Mouse (Mus musculus): ENCODE measurements around the gene Lrrc75b. TPM values are rescaled to one million over a fixed set of nuclear protein-coding genes. Genes with fewer than 3 reads are reported as not detected.

Lrrc75b gene
- not detected in 2 replicates for total RNA-seq (2015; ENCODE audit: low replicate concordance)
- total RNA-seq (2017; ENCODE audit: low replicate concordance): not detected in 2 replicates

- ATAC-seq (replicated peaks; ENCODE audit: low FRiP score, poor library complexity, severe bottlenecking): no peak
Measured at GRCm38 (mm10) chr10:75559676-75560548, at the start of gene Lrrc75b. Gene Lrrc75b (minus strand): TSS chr10:75560330.

GRCm38 (mm10) chr10:75608975-75609374, 48.8 kb upstream of the Lrrc75b start:
- ATAC-seq (replicated peaks; ENCODE audit: low FRiP score, poor library complexity, severe bottlenecking): no peak

- ATAC-seq (replicated peaks; ENCODE audit: low FRiP score, poor library complexity, severe bottlenecking): no peak
Measured at GRCm38 (mm10) chr10:75607253-75607652, 47.1 kb upstream of the Lrrc75b start.

- ATAC-seq (replicated peaks; ENCODE audit: low FRiP score, poor library complexity, severe bottlenecking): 0 out of 2 replicates have a peak, but pooled peaks have one; percentile 37
Measured at GRCm38 (mm10) chr10:75605162-75605846, 45.2 kb upstream of the Lrrc75b start.

- ATAC-seq (replicated peaks; ENCODE audit: low FRiP score, poor library complexity, severe bottlenecking): no peak
Measured at GRCm38 (mm10) chr10:75600189-75600730, 40.1 kb upstream of the Lrrc75b start.

GRCm38 (mm10) chr10:75595981-75596380, 35.9 kb upstream of the Lrrc75b start:
- ATAC-seq (replicated peaks; ENCODE audit: low FRiP score, poor library complexity, severe bottlenecking): no peak

GRCm38 (mm10) chr10:75592585-75592984, 32.5 kb upstream of the Lrrc75b start:
- ATAC-seq (replicated peaks; ENCODE audit: low FRiP score, poor library complexity, severe bottlenecking): no peak

GRCm38 (mm10) chr10:75591211-75591894, 31.2 kb upstream of the Lrrc75b start:
- no peak for ATAC-seq (replicated peaks; ENCODE audit: low FRiP score, poor library complexity, severe bottlenecking)

- ATAC-seq (replicated peaks; ENCODE audit: low FRiP score, poor library complexity, severe bottlenecking): no peak
Measured at GRCm38 (mm10) chr10:75589651-75590050, 29.5 kb upstream of the Lrrc75b start.

GRCm38 (mm10) chr10:75589129-75589528, 29.0 kb upstream of the Lrrc75b start, which contains the start of gene Ggt5:
Gene Ggt5 (plus strand): TSS chr10:75589340.
- ATAC-seq (replicated peaks; ENCODE audit: low FRiP score, poor library complexity, severe bottlenecking): no peak

GRCm38 (mm10) chr10:75588336-75588735, 28.2 kb upstream of the Lrrc75b start:
- no peak for ATAC-seq (replicated peaks; ENCODE audit: low FRiP score, poor library complexity, severe bottlenecking)

- ATAC-seq (replicated peaks; ENCODE audit: low FRiP score, poor library complexity, severe bottlenecking): no peak
Measured at GRCm38 (mm10) chr10:75587781-75588180, 27.7 kb upstream of the Lrrc75b start.

GRCm38 (mm10) chr10:75586553-75586879, 26.4 kb upstream of the Lrrc75b start:
- no peak for ATAC-seq (replicated peaks; ENCODE audit: low FRiP score, poor library complexity, severe bottlenecking)

- ATAC-seq (replicated peaks; ENCODE audit: low FRiP score, poor library complexity, severe bottlenecking): peak; percentile 56
Measured at GRCm38 (mm10) chr10:75585876-75586552, 25.9 kb upstream of the Lrrc75b start.

GRCm38 (mm10) chr10:75579129-75579528, 19.0 kb upstream of the Lrrc75b start:
- no peak for ATAC-seq (replicated peaks; ENCODE audit: low FRiP score, poor library complexity, severe bottlenecking)

GRCm38 (mm10) chr10:75573965-75574364, 13.8 kb upstream of the Lrrc75b start:
- ATAC-seq (replicated peaks; ENCODE audit: low FRiP score, poor library complexity, severe bottlenecking): no peak

GRCm38 (mm10) chr10:75573181-75573580, 13.1 kb upstream of the Lrrc75b start:
- ATAC-seq (replicated peaks; ENCODE audit: low FRiP score, poor library complexity, severe bottlenecking): no peak

- ATAC-seq (replicated peaks; ENCODE audit: low FRiP score, poor library complexity, severe bottlenecking): no peak
Measured at GRCm38 (mm10) chr10:75571937-75572336, 11.8 kb upstream of the Lrrc75b start.

GRCm38 (mm10) chr10:75570981-75571657, 11.0 kb upstream of the Lrrc75b start:
- no peak for ATAC-seq (replicated peaks; ENCODE audit: low FRiP score, poor library complexity, severe bottlenecking)
